Mouse (Mus musculus): ENCODE results near the gene Lrrc74a.

The Lrrc74a gene

GRCm38 (mm10) chr12:86805315-86805714 is 71.1 kb downstream of the Lrrc74a start:
- no peak for DNase-seq

- DNase-seq = peak; percentile 75
Measured at GRCm38 (mm10) chr12:86806031-86806922, 72.1 kb downstream of the Lrrc74a start.

GRCm38 (mm10) chr12:86806923-86807794 is 73.0 kb downstream of the Lrrc74a start:
- DNase-seq = peak; percentile 62

- DNase-seq = no peak
Measured at GRCm38 (mm10) chr12:86807795-86808128, 73.6 kb downstream of the Lrrc74a start.

GRCm38 (mm10) chr12:86808856-86809255 is 74.7 kb downstream of the Lrrc74a start:
- DNase-seq = no peak

- no peak for DNase-seq
Measured at GRCm38 (mm10) chr12:86810040-86810439, 75.9 kb downstream of the Lrrc74a start.

- no peak for DNase-seq
Measured at GRCm38 (mm10) chr12:86810725-86811444, 76.7 kb downstream of the Lrrc74a start.

- no peak for DNase-seq
Measured at GRCm38 (mm10) chr12:86812782-86813181, 78.6 kb downstream of the Lrrc74a start.

Data from right cerebral cortex, postnatal 4 days (tissue).